Mouse (Mus musculus) ES-Bruce4 (cell line): ENCODE data around the gene Olfr116.

Experiments used
- CTCF ChIP-seq: IDR thresholded peaks from one replicate; pipeline ENCODE4 v1.8.1; 2011; ENCODE audit warnings: low read depth, low read length
- POLR2A ChIP-seq: IDR thresholded peaks from one replicate; pipeline ENCODE4 v1.8.1; 2011; ENCODE audit warnings: low read length; ENCODE audit not compliant: insufficient read depth

DNA sequence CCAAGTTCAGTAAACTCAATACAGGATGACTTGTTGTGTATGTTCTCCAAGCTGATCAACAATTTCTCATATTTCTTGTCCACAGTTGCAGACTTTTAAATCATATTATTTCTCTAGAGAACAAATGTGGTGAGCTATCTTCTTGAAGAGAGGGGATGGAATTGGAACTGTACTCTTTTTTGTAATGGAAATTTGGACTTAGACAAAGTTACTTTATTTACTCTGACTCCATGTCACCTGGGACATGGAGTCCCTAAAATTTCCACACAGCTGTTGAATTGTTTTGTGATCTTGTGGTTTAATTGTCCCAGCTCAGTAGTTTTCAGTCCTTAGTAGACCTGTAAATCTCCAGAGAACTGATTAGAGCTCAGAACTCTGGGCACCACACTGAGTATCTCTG lies 34.4 kb downstream of the Olfr116 start, which contains the start of gene Olfr114:
- TF ChIP-seq POLR2A (no peak), CTCF (no peak)
